25 mouse cellular contexts compared by ENCODE assay signal in genomic region chr9:44420280-44420898, GRCm38 (mm10). TPM values are rescaled to one million over a fixed set of nuclear protein-coding genes. Genes with fewer than 3 reads are reported as not detected.
A peak's percentile ranks its signal among the peaks of the same experiment; 100 is the strongest.
DNase-seq lines count a peak whose midpoint lies in the region; ATAC-seq and TF ChIP-seq lines count a peak whose summit lies in the region.
"Had no signal": no experiment of that assay in that cellular context is flagged by ENCODE, and none has a peak within 500 bp of the region (broad histone marks: within the 10 kb centered on the region; RNA-seq: fewer than 3 reads in every experiment).

No protein-coding gene starts in this region.

- H3K9me3 ChIP-seq in ES-Bruce4 (replicated peaks; ENCODE audit: control insufficient read depth, insufficient read depth, low read length, poor library complexity, severe bottlenecking): no peaks in the 10 kb centered on the region
- H3K9me3 ChIP-seq: embryonic facial prominence, embryonic 10.5 days; hindbrain, embryonic 12.5 days had no signal

- H3K9ac ChIP-seq in ES-Bruce4 (ENCODE audit: low read depth, poor library complexity, severe bottlenecking): no peak overlapping the region
- H3K9ac ChIP-seq: hindbrain, embryonic 12.5 days had no signal

- DNase-seq in A20 (ENCODE audit: low read depth, low spot score) (peak; percentile 84), MEL-GATA-1-ER (ENCODE audit: extremely low read depth, low read depth) (peak; percentile 88)
- DNase-seq in cerebellum, adult 11 months: no peak
- DNase-seq in cerebellum, adult 18-20 months: no peak
- no peak for DNase-seq in left cerebral cortex, postnatal 4 days
- DNase-seq: adrenal gland, postnatal 14 days; cerebellum, adult 9-11 months; cerebellum, postnatal 36 days; gastrocnemius, adult 2 months; gastrocnemius, postnatal 25 days; heart, adult 11 months; heart, postnatal 10 days; heart, postnatal 4 days; kidney, adult 8-10 months had no signal

- peaks cover 3% of the 10 kb centered on the region for H3K4me1 ChIP-seq in ES-Bruce4 (ENCODE audit: control insufficient read depth, insufficient read depth, low read length)

- no peak overlapping the region for H3K4me3 ChIP-seq in ES-Bruce4 (ENCODE audit: low read depth, low read length)
- H3K4me3 ChIP-seq: embryonic facial prominence, embryonic 10.5 days; gastrocnemius, adult 2 months; hindbrain, embryonic 12.5 days had no signal

- TF ChIP-seq CTCF in ES-Bruce4 (IDR thresholded peaks at IDR 0.05; ENCODE audit: low read depth, low read length): no peak

- intact Hi-C loops in left cerebral cortex, postnatal 4 days (cut with DNase I): no loop called here

- no peak for TF ChIP-seq EP300 in ES-Bruce4 (IDR thresholded peaks at IDR 0.05; ENCODE audit: insufficient read depth, low read depth, low read length)

- H3K27me3 ChIP-seq in ES-Bruce4 (ENCODE audit: control insufficient read depth, insufficient read depth, low read length, poor library complexity, severe bottlenecking): no peaks in the 10 kb centered on the region
- H3K27me3 ChIP-seq: hindbrain, embryonic 12.5 days had no signal

- peak; percentile 38 for ATAC-seq in common myeloid progenitor, adult 5-6 weeks (replicated peaks; ENCODE audit: low read depth, poor library complexity, severe bottlenecking)
- ATAC-seq in activated CD4-positive, CD25-positive, alpha-beta regulatory T cell, adult 4 months: no peak
- ATAC-seq: forebrain, embryonic 14.5 days; hindbrain, embryonic 16.5 days; inflammation-experienced regulatory T-cells, adult 6 months; intestine, postnatal 0 days had no signal

- peak overlapping the region; percentile 4; the same call in 1 of the 2 replicates for H3K27ac ChIP-seq in ES-Bruce4 (ENCODE audit: insufficient read depth, low read length)
- H3K27ac ChIP-seq: embryonic facial prominence, embryonic 10.5 days; gastrocnemius, adult 2 months; hindbrain, embryonic 12.5 days had no signal

- TF ChIP-seq POLR2A in ES-Bruce4 (IDR thresholded peaks at IDR 0.05; ENCODE audit: insufficient read depth, low read length): no peak

- H3K36me3 ChIP-seq in ES-Bruce4 (ENCODE audit: control insufficient read depth, insufficient read depth, low read length, poor library complexity, severe bottlenecking): no peaks in the 10 kb centered on the region

RNA-seq across cellular contexts. Expression of gene Ccdc84, which starts 2.0 kb away (rescaled TPM):
- polyA plus RNA-seq in ES-Bruce4 (2011; ENCODE audit: insufficient read depth, insufficient read length, low read depth, missing spikeins): 13.7 and 14.3 TPM in 2 replicates
- 18.8 and 35.2 TPM in 2 replicates for total RNA-seq in common myeloid progenitor, adult 5-6 weeks (2017)
- 10 to 100 TPM; 21.6 to 23.4 TPM for total RNA-seq in left cerebral cortex, postnatal 4 days (2021)
- 10 to 100 TPM; 20.3 to 27.3 TPM for polyA plus RNA-seq in activated CD4-positive, CD25-positive, alpha-beta regulatory T cell, adult 4 months (2017; shearing (Covaris generic))

RNA-seq across cellular contexts. Expression of gene Trappc4, which starts 13.0 kb away (rescaled TPM):
- 83.0 and 89.8 TPM in 2 replicates for polyA plus RNA-seq in ES-Bruce4 (2011; ENCODE audit: insufficient read depth, insufficient read length, low read depth, missing spikeins)
- 29.5 and 39.8 TPM in 2 replicates for total RNA-seq in common myeloid progenitor, adult 5-6 weeks (2017)
- 100 to 1,000 TPM; 126 to 129 TPM for total RNA-seq in left cerebral cortex, postnatal 4 days (2021)
- 100 to 1,000 TPM; 119 to 162 TPM for polyA plus RNA-seq in activated CD4-positive, CD25-positive, alpha-beta regulatory T cell, adult 4 months (2017; shearing (Covaris generic))

RNA-seq across cellular contexts. Expression of gene Rps25, which starts 13.4 kb away (rescaled TPM):
- 4,348 and 4,428 TPM in 2 replicates for polyA plus RNA-seq in ES-Bruce4 (2011; ENCODE audit: insufficient read depth, insufficient read length, low read depth, missing spikeins)
- total RNA-seq in common myeloid progenitor, adult 5-6 weeks (2017): 2,354 and 2,766 TPM in 2 replicates
- 1,000 to 10,000 TPM in 1 of 2 experiments, 100 to 1,000 TPM in 1; 978 to 1,068 TPM for total RNA-seq in left cerebral cortex, postnatal 4 days (2021)
- polyA plus RNA-seq in activated CD4-positive, CD25-positive, alpha-beta regulatory T cell, adult 4 months (2017; shearing (Covaris generic)): 1,000 to 10,000 TPM; 3,659 to 4,118 TPM

RNA-seq across cellular contexts. Expression of gene Foxr1, which starts 20.5 kb away (rescaled TPM):
- 1.3 and 1.8 TPM in 2 replicates for polyA plus RNA-seq in ES-Bruce4 (2011; ENCODE audit: insufficient read depth, insufficient read length, low read depth, missing spikeins)
- not detected in 2 replicates for total RNA-seq in common myeloid progenitor, adult 5-6 weeks (2017)
- total RNA-seq in left cerebral cortex, postnatal 4 days (2021): not detected
- polyA plus RNA-seq in activated CD4-positive, CD25-positive, alpha-beta regulatory T cell, adult 4 months (2017; shearing (Covaris generic)): under 1 TPM in 1 of 2 experiments, not detected in 1; 0.45 TPM
- total RNA-seq: adrenal gland, postnatal 14 days; gastrocnemius, adult 2 months; gastrocnemius, postnatal 25 days; heart, postnatal 10 days; heart, postnatal 4 days had no signal
- polyA plus RNA-seq: embryonic facial prominence, embryonic 10.5 days; embryonic facial prominence, embryonic 14.5 days; forebrain, embryonic 14.5 days; heart, embryonic 14.5 days; hindbrain, embryonic 12.5 days; hindbrain, embryonic 16.5 days; intestine, postnatal 0 days had no signal

RNA-seq across cellular contexts. Expression of gene Slc37a4, which starts 23.7 kb away (rescaled TPM):
- 7.7 and 8.1 TPM in 2 replicates for polyA plus RNA-seq in ES-Bruce4 (2011; ENCODE audit: insufficient read depth, insufficient read length, low read depth, missing spikeins)
- total RNA-seq in common myeloid progenitor, adult 5-6 weeks (2017): 15.7 and 26.1 TPM in 2 replicates
- 10 to 100 TPM; 41.5 to 44.9 TPM for total RNA-seq in left cerebral cortex, postnatal 4 days (2021)
- 10 to 100 TPM; 14.1 to 17.1 TPM for polyA plus RNA-seq in activated CD4-positive, CD25-positive, alpha-beta regulatory T cell, adult 4 months (2017; shearing (Covaris generic))

Comparison
In these comparisons a context has a peak if more than half of its experiments do, and no peak if none do; other contexts are left out.
1. DNase-seq: peak in A20 (single experiment) and MEL-GATA-1-ER (single experiment); none in cerebellum, adult 11 months (single experiment), cerebellum, adult 18-20 months (0 of 2) and left cerebral cortex, postnatal 4 days (single experiment).